ENCODE assay signal across 25 mouse cellular contexts in genomic region chr2:77198246-77198645, GRCm38 (mm10). TPM values are rescaled to one million over a fixed set of nuclear protein-coding genes. Genes with fewer than 3 reads are reported as not detected.
DNase-seq lines count a peak whose midpoint lies in the region; ATAC-seq and TF ChIP-seq lines count a peak whose summit lies in the region.
"Had no signal": no experiment of that assay in that cellular context is flagged by ENCODE, and none has a peak within 500 bp of the region (broad histone marks: within the 10 kb centered on the region; RNA-seq: fewer than 3 reads in every experiment).

No protein-coding gene starts in this region.

- no peak for TF ChIP-seq EP300 in liver, postnatal 0 days (IDR thresholded peaks at IDR 0.05; ENCODE audit: low read depth)

- peak; percentile 45 for DNase-seq in kidney, adult 11 months
- DNase-seq in kidney, postnatal 4 days, result no peak
- peak; percentile 65 for DNase-seq in kidney, adult 9 months
- peak; percentile 59 for DNase-seq in liver, adult 2 months (ENCODE audit: extremely low read depth, low read depth, low spot score)
- DNase-seq in liver, postnatal 0 days, result no peak
- DNase-seq: adrenal gland, postnatal 10 days; adrenal gland, postnatal 36 days; B cell, adult 2 months; cerebellum, adult 18-20 months; cerebellum, adult 9-10 months; cerebellum, postnatal 14 days; gastrocnemius, postnatal 10 days; gastrocnemius, postnatal 36 days had no signal

- H3K4me2 ChIP-seq in kidney, embryonic 14.5 days (replicated peaks; ENCODE audit: low read depth, low read length), result no peak overlapping the region
- no peak overlapping the region for H3K4me2 ChIP-seq in liver, postnatal 0 days (ENCODE audit: low read depth, low read length)
- H3K4me2 ChIP-seq: forebrain, embryonic 13.5 days; heart, embryonic 11.5 days; hindbrain, embryonic 13.5 days had no signal

- 78% methylated on average over 5 of the region's 5 CpGs for WGBS in kidney, embryonic 14.5 days
- 35% methylated on average over 5 of the region's 5 CpGs for WGBS in liver, adult 2 months
- WGBS in liver, postnatal 0 days (ENCODE audit: insufficient replicate concordance), result 54% methylated on average over 5 of the region's 5 CpGs

- no peak overlapping the region for H3K9ac ChIP-seq in kidney, embryonic 14.5 days (ENCODE audit: low read depth, low read length)
- H3K9ac ChIP-seq in liver, adult 2 months (ENCODE audit: low read depth, low read length), result no peak overlapping the region
- no peak overlapping the region for H3K9ac ChIP-seq in liver, postnatal 0 days (replicated peaks)
- H3K9ac ChIP-seq: forebrain, embryonic 13.5 days; hindbrain, embryonic 13.5 days had no signal

- no peak for TF ChIP-seq CTCF in liver, adult 2 months (IDR thresholded peaks at IDR 0.05; ENCODE audit: low read depth, low read length)
- TF ChIP-seq CTCF in liver, postnatal 0 days (IDR thresholded peaks at IDR 0.05; ENCODE audit: low read depth), result no peak

- H3K4me3 ChIP-seq in kidney, embryonic 14.5 days (ENCODE audit: low read length), result no peak overlapping the region
- H3K4me3 ChIP-seq in liver, adult 2 months (ENCODE audit: insufficient read depth, low read depth, low read length), result no peak overlapping the region
- no peak overlapping the region for H3K4me3 ChIP-seq in liver, postnatal 0 days (ENCODE audit: low read depth, low read length)
- H3K4me3 ChIP-seq: forebrain, embryonic 10.5 days; forebrain, embryonic 13.5 days; hindbrain, embryonic 10.5 days; hindbrain, embryonic 13.5 days had no signal

- no peak overlapping the region for H3K27ac ChIP-seq in kidney, embryonic 14.5 days (ENCODE audit: low read depth, low read length)
- no peak overlapping the region for H3K27ac ChIP-seq in liver, adult 2 months (replicated peaks; ENCODE audit: insufficient read depth, low read depth, low read length)
- H3K27ac ChIP-seq in liver, postnatal 0 days (ENCODE audit: low read depth), result no peak overlapping the region
- H3K27ac ChIP-seq: forebrain, embryonic 10.5 days; forebrain, embryonic 13.5 days; hindbrain, embryonic 10.5 days; hindbrain, embryonic 13.5 days had no signal

- H3K4me1 ChIP-seq in kidney, embryonic 14.5 days (ENCODE audit: control insufficient read depth, insufficient read depth, low read length), result no peaks in the 10 kb centered on the region
- no peaks in the 10 kb centered on the region; the same call in 1 of the 2 replicates for H3K4me1 ChIP-seq in liver, adult 2 months (ENCODE audit: control insufficient read depth, insufficient read depth, low read length)
- no peaks in the 10 kb centered on the region for H3K4me1 ChIP-seq in liver, postnatal 0 days (ENCODE audit: insufficient read depth)
- H3K4me1 ChIP-seq: forebrain, embryonic 10.5 days; forebrain, embryonic 13.5 days had no signal

- no peaks in the 10 kb centered on the region for H3K79me2 ChIP-seq in liver, adult 2 months (ENCODE audit: control insufficient read depth, insufficient read depth, low read length)

- no peaks in the 10 kb centered on the region for H3K27me3 ChIP-seq in kidney, embryonic 14.5 days (ENCODE audit: control insufficient read depth, insufficient read depth, low read length)
- no peaks in the 10 kb centered on the region for H3K27me3 ChIP-seq in liver, adult 2 months (ENCODE audit: control insufficient read depth, insufficient read depth, low read length)
- no peaks in the 10 kb centered on the region for H3K27me3 ChIP-seq in liver, postnatal 0 days (ENCODE audit: insufficient read depth, low read length)
- H3K27me3 ChIP-seq: CH12.LX; forebrain, embryonic 13.5 days; hindbrain, embryonic 13.5 days; Patski had no signal

- ATAC-seq in kidney, embryonic 14.5 days (ENCODE audit: low FRiP score, low TSS enrichment), result no peak
- ATAC-seq in liver, postnatal 0 days, result no peak
- ATAC-seq: forebrain, embryonic 13.5 days; forebrain, embryonic 16.5 days; hindbrain, embryonic 16.5 days; Patski had no signal

- TF ChIP-seq POLR2A in liver, adult 2 months (IDR thresholded peaks at IDR 0.05; ENCODE audit: extremely low read depth, insufficient read depth, low read length), result no peak

- no peaks in the 10 kb centered on the region for H3K9me3 ChIP-seq in kidney, embryonic 14.5 days (ENCODE audit: control insufficient read depth, low read length)
- no peaks in the 10 kb centered on the region for H3K9me3 ChIP-seq in liver, postnatal 0 days (ENCODE audit: low read length)
- H3K9me3 ChIP-seq: forebrain, embryonic 10.5 days; forebrain, embryonic 13.5 days; hindbrain, embryonic 10.5 days; hindbrain, embryonic 13.5 days had no signal

- H3K36me3 ChIP-seq in kidney, embryonic 14.5 days (ENCODE audit: control insufficient read depth, insufficient read depth, low read length), result peaks cover 28% of the 10 kb centered on the region
- H3K36me3 ChIP-seq in liver, adult 2 months (ENCODE audit: control insufficient read depth, insufficient read depth, low read length), result no peaks in the 10 kb centered on the region
- no peaks in the 10 kb centered on the region for H3K36me3 ChIP-seq in liver, postnatal 0 days (replicated peaks; ENCODE audit: insufficient read depth, low read length)
- H3K36me3 ChIP-seq: G1E had no signal

RNA-seq across cellular contexts. Expression of gene Ccdc141, which starts 27.8 kb away (rescaled TPM):
- polyA plus RNA-seq in kidney, embryonic 14.5 days (2014; fragmentation: Nextera tagmentation; extraction: Ambion mirVana), result 5.6 and 13.6 TPM in 2 replicates
- total RNA-seq in liver, adult 2 months (2014; rRNA removed), result 17.4 and 17.7 TPM in 2 replicates
- 4.3 and 8.6 TPM in 2 replicates for polyA plus RNA-seq in liver, adult 2 months (2012; rRNA removed)
- polyA plus RNA-seq in liver, postnatal 0 days (2015; fragmentation: Nextera tagmentation; extraction: Ambion mirVana), result 2.2 and 3.0 TPM in 2 replicates
- total RNA-seq: CH12.LX; granulocyte monocyte progenitor cell, adult 5-6 weeks had no signal
- polyA plus RNA-seq: G1E had no signal

Comparison
In these comparisons a context has a peak if more than half of its experiments do, and no peak if none do; other contexts are left out.
1. DNase-seq: peak in kidney, adult 11 months (single experiment), kidney, adult 9 months (single experiment) and liver, adult 2 months (single experiment); none in kidney, postnatal 4 days (0 of 2) and liver, postnatal 0 days (single experiment).